In genomic region chr4:150581931-150582723, GRCm38 (mm10) we compare ENCODE assay signal across 7 mouse cellular contexts.
DNase-seq lines count a peak whose midpoint lies in the region.

No protein-coding gene starts in this region.

- DNase-seq in kidney, adult 8-10 months = peak; percentile 63
- DNase-seq in kidney, postnatal 4 days = no peak
- peak; percentile 26 for DNase-seq in CD4-positive helper T cell, adult 2 months (ENCODE audit: low read depth, low spot score)
- DNase-seq in adipocyte (ENCODE audit: low spot score) = peak; percentile 41
- DNase-seq in kidney, postnatal 25 days = peak; percentile 45 to 76
- DNase-seq in adrenal gland, postnatal 10 days = no peak
- no peak for DNase-seq in frontal cortex, postnatal 25 days (ENCODE audit: low spot score in 2 of 2)

Comparison
In these comparisons a context has a peak if more than half of its experiments do, and no peak if none do; other contexts are left out.
1. DNase-seq: peak in kidney, adult 8-10 months (2 of 2), CD4-positive helper T cell, adult 2 months (single experiment), adipocyte (single experiment) and kidney, postnatal 25 days (2 of 2); none in kidney, postnatal 4 days (0 of 2), adrenal gland, postnatal 10 days (single experiment) and frontal cortex, postnatal 25 days (0 of 2).